Mouse (Mus musculus) ES-Bruce4 (cell line): ENCODE data around the gene Prdm16.

Source experiments
- CTCF ChIP-seq: IDR thresholded peaks from one replicate; pipeline ENCODE4 v1.8.1; 2011; ENCODE audit warnings: low read depth, low read length
- EP300 ChIP-seq: IDR thresholded peaks from 2 replicates; pipeline ENCODE4 v1.6.1; 2011; ENCODE audit warnings: low read depth, low read length; ENCODE audit not compliant: insufficient read depth
- POLR2A ChIP-seq: IDR thresholded peaks from one replicate; pipeline ENCODE4 v1.8.1; 2011; ENCODE audit warnings: low read length; ENCODE audit not compliant: insufficient read depth

DNA sequence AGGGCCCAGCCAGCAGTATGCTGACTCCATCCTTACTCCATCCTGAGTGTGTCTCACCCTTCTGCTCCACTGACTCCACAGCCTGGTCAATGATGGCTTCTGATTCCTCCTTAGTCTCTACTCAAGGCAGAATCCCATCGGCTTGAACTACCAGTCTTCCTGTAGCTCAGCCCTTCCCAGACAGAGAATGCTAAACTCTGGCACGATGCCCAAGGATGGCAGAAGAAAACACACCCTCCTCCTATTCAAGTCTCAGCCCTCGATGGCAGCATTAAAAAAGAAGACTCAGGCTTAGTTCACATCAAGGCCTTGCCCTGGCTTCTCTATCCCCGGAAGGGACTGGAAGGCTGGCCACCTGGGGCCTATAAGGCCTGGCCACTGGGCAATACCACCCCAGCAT, 216.9 kb downstream of the Prdm16 start:
- TF ChIP-seq EP300 (no peak), CTCF (no peak), POLR2A (no peak)
